Mouse (Mus musculus) T-helper 2 cell (primary cell): ENCODE measurements around the gene Rnf123.

ENCODE experiments used
- in situ Hi-C: fragments of 300-600 bp; cut with MboI, MseI; formaldehyde crosslinking; loops from one replicate; pipeline ENCODE4 v1.15.1; 2025; ENCODE audit warnings: high pct_unique_total_duplicates

Gene Rnf123

DNA sequence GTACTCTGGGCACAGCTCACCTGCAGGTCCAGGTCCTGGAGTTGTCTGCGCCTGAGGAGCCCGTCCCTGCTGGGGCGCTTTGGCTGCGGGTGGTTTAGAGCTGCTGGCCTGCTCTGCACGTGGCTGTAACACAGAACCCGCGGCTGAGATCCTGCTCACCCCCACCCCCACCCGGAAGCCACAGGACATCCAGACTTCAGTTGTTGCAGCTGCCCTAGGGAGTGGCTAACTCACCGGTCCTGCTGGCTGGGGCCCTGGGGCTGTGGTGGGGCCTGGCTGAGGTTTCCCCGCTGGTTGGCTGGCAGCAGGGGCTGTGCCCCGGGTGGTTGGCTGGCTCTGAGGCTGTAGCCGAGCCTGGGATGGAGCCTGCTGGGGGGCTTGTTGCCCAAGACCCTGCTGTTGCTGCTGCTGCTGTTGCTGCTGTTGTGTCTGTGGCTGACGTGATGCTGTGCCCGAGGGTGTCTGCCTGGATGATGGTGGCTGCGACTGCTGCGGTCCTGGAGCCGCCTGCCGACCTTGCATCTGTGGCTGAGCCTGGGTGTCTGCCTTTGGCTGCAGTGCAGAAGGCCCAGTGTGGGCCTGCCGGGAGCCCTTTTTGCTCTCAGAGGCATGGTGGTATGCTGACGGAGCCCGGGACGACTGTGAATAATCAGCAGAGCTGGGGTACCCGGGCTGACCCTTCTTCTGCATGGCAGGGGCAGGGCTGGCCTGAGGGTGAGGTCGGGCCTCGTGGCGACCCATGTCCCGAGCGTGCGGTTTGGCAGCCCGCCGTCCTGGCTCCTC, 21.8 kb upstream of the Rnf123 start:
- in situ Hi-C loops = no loop called here

DNA sequence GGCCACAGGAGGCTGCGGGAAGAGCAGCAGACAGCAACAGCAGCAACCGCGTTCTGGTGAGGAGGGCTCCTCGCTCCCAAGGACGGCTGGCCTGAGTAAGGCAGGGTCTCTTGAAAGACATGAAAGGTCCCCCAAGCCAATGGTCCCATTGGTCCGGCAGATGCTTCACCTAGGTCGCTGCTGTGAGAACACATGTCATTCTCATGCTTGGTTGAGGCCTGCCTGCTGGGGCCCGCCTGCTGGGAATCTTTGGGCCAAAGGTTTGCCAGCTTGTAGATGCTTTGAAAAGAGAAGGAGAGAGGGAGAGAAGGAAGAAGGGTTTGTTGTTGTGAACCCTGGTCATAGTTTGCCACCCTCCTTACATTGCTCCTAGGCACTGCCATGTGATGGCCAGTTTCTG, 16.5 kb upstream of the Rnf123 start:
- in situ Hi-C loops = no loop called here

DNA sequence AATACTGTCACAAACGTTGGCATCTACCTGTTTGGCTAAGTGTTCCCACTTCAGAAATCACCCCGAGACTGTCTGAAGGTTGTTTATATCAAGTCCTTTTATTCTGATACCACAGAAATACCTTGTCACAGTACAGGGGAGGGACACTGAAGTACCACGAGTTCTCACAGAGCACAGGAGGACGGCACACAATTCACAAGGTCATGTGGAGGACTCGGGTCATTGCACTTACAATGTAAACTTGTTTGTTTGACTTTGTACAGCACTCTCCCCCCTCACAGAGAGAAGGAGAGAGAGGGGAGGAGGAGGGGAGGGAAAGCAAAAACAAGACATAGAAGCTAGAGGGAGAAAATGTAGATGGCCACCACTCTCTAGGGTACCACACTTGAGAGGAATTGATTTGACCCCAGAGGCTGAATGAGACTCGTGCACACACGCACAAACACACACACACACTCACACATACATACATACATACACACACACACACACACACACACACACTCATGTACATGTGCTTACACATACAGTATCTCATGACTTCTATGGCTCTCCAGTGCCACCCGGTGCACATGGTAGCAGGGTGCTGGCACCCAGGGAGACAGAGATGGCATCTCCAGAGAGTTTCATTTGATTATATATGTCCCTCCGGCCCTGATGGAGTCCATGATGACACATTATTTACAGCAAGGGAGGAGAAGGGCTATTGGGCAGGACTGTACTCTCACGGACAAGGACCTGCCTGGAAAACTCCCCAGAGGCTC, 13.0 kb upstream of the Rnf123 start:
- in situ Hi-C loops = no loop called here

DNA sequence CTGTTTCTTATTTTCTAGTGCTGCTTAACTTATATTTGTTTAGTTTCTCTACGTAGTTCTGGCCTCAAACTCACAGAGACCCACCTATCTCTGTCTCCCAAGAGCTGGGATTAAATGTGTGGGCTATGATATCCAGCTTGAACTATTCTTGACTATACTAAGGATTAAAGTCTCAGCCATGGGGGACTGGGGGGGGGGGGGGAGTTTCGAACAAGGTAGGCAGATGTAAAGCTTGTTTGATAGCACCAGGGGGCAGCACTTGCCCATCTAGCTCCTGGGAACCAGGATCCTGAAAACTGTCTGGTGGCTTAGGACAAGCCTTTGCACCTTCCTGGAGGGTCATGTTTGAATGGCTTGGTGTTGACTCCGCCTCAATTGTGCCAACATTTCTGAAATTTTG, 12.4 kb upstream of the Rnf123 start:
- in situ Hi-C loops = no loop called here

DNA sequence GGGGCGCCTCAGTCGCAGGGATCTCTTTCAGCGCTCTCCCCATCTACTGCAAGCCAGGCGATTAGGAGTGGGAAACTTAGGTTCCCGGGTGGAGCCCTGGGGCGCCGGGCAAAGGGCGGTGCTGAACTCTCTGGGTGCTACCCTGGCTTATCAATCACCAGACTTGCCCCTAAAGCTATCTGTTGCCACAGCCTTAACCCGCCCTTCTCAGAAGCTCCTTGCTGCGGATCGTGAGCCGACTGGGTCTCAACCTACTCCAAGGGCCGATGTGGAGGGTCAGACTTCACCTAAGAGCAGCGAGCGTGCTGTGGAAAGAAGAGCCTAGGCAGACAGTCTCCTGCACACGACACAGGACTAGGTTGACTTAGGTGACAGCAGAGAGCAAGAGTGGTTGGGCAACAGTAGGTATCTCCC, 11.9 kb upstream of the Rnf123 start:
- in situ Hi-C loops = no loop called here

DNA sequence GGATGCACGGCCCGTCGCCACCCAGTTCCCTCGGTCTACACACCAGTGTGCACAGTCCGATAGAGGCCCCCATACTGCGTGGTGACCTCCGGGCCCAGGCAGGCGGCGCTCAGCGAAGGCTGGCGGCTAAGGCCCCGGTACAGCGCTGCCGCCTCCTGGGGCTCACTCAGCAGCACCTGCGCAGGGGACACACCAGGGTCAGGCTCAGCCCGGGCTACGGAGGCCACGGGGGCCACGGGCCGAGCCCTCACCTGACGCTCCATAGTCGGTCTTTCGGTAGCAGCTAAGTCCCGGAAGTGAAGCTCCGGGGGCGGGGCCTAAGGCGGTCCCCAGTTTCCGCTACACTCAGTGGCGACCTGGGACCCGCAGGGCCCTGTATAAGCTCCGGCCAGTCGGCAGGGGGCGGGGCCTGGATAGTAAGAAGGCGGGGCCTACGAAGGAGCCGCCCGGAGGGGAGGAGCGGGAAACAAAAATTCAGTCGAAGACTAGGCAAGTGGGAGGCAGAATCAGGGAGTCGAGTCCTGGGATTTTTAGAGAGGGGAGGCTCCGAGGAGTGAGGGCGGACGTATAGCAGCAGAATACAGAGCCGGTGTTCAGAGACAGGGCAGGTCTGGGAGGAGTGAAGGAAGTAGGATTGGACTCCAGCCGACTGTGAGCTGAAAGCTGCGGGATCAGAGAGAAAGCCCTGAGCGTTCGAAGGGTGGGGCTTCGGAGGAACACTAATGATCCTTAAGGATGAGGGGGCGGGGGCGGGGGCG, 11.2 kb upstream of the Rnf123 start, which contains the start of gene Apeh:
Gene Apeh, minus strand, starts transcription at position 423 of the 758 bp plus-strand sequence.
- in situ Hi-C loops = no loop called here

DNA sequence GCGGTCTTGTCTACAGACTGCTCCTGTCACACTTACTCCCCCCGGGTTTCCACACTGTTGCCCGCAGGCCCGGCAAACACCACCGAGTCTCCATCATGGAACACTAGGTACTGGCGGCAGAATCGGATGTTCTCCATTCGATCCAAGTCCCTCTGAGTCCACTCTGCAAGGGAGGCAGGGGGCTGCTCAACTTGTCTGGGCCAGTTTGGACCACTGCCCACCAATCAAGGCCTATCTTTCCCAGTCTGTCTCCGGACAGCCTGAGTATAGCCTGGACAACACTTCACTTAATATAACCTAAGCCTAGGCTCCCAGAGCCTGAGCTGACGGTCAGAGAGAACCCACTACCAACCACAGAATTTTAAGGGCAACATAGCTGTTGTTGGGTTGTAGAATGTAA, 10.4 kb upstream of the Rnf123 start:
- in situ Hi-C loops = no loop called here

DNA sequence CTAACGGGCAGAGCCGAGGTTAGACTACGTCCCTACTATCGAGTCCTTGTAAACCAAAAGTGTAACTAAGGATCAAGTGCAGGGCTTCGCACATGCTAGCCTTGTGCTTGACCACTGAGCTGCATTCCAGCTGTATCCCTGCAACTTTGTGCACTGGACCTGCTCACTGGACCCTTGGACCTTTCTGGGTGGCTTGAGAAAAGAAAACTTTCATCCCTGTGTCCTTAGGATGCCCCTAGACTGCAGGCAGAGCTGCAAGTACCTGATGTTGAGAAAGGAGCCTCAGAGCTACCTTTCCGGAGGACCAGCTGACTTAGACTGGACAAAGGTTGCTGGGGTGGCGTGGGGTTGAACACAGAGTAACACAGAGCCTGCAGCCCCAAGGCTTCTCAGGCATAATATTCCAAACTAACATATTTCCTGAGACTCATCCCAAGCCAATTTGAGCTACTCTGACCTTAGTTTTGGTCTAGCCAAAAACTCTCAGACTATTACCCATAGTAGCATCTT, 7.5 kb upstream of the Rnf123 start:
- in situ Hi-C loops = no loop called here

DNA sequence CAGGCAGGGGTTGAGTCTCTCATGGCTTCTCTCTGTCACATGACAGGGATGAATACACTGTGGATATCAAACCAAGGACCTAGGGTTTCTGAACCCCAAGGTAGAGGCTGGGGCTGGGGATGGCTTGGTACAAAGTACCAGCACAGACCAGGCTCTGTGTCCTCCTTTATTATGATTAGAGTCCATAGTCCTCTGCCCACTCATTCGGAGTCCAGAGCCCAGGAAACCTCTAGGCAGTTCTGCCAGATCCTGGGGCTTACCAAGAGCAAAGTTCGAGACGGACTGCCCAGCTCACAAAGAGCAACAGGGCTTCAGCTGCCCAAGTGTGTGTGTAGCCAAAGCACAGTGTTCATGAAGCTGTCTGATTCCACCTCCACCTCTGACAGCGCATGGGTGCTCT, 2.1 kb upstream of the Rnf123 start:
- in situ Hi-C loops = no loop called here

DNA sequence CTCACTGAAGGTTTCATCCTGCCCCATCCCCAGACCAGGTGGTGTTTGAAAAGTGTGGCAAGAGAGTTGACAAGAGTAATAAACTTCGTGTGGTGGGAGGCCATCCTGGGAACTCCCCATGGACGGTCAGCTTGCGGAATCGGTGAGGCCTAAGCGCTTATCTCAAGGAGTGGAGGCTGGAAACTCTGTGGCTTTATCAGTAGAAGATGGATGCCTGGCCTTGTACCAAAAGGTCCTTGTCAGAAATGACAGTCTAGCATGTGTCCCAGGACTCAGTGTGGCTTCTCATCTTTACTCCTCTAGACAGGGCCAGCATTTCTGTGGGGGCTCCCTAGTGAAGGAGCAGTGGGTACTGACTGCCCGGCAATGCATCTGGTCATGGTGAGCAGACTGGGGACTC, 415 bp upstream of the Rnf123 start:
- in situ Hi-C loops = loop anchor here (5.0 kb wide), 2 partner anchors 39 to 119 kb away; no protein-coding TSS in a partner anchor

DNA sequence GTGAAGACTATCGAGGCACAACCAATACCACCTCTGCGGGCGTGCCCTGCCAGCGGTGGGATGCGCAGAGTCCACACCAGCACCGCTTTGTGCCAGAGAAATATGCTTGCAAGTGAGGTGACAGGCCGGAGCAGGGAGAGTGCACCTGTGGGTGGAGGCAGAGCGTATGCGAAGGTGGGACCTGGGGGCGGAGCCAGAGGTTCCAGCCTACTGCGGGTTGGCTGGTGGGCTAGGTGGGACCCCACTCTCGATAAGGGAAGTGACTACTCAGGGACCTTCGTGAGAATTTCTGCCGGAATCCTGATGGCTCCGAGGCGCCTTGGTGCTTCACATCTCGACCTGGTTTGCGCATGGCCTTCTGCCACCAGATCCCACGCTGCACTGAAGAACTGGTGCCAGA, 597 bp downstream of the Rnf123 start:
- in situ Hi-C loops = loop anchor here (5.0 kb wide), 2 partner anchors 40 to 120 kb away; no protein-coding TSS in a partner anchor

DNA sequence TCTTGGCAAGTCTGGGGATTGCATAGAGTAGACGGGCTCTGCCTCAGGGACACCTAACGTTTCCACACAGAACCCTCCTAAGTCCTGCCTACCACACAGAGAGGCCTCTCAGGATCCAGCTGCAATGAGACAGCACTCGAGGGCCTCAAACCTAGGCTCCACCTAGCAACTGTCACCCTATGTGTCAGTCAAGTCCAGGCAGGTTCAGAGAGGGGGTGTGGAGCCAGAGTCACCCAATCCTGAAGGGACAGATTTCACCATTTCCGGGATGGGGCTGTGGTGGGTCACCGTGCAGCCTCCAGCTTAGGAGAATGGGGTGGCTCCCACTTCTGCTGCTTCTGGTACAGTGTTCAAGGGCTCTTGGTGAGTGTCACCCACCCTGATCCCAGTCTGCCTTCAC, 3.0 kb downstream of the Rnf123 start, which contains the start of gene Mst1:
Gene Mst1, plus strand, starts transcription at position 269 of the 400 bp plus-strand sequence.
- in situ Hi-C loops = loop anchor here (5.0 kb wide), 2 partner anchors 42 to 122 kb away; no protein-coding TSS in a partner anchor

DNA sequence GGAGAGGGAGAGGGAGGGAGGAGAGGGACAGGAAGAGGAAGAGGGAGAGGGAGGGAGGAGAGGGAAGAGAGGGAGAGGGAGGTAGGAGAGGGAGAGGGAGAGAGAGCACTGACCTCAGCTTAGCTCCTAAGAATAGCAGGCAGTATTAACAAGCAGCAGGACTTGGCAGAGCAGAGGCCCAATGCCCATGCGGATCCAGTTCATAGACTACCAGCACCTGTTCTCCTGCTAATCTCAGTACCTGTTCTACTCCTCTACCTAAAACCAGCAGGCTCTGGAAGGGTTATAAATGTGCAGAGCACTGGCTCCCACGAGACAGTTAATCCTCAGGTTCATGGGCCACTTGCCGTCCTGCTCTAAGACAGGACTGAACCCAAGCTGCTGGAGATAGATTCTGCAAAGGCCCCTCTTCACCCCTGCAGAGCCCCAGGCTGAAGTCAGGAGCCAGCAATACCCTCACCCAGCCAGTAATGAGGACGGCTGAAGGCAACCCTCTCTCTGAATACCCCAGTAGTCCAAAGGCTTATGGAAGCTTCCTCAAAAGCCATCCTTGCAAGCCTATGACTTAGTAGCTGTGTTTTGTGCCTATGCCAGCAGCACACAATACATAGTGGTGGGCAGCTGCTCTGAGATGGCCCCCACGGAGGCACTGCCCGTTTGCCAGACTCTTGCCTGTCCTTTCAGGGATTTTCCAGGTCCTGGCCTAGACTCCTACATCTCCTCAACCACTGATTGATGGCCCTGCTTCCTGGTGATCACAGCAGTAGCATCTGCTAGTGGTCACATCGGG, 9.8 kb downstream of the Rnf123 start:
- in situ Hi-C loops = no loop called here

DNA sequence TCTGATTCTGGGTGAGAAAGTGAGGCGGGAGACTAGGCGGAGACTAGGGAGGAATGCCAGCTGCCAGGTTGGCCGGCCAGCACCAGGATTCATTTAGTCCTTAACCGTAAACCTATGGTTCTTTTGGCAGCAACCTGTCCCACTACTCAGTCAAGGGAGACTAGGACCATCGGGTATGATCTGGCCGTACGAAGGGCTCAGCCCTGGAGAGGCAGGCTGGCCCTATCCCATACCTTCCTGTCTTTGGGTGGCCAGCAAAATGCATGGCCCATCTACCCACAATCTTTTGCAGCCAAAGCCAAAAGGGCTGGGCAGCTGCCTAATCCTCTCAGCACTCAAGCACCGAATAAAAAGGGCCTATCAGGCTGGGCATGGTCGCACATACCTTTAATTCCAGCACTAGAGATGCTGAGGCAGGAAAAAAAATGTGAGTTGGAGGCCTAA, 10.6 kb downstream of the Rnf123 start:
- in situ Hi-C loops = no loop called here

DNA sequence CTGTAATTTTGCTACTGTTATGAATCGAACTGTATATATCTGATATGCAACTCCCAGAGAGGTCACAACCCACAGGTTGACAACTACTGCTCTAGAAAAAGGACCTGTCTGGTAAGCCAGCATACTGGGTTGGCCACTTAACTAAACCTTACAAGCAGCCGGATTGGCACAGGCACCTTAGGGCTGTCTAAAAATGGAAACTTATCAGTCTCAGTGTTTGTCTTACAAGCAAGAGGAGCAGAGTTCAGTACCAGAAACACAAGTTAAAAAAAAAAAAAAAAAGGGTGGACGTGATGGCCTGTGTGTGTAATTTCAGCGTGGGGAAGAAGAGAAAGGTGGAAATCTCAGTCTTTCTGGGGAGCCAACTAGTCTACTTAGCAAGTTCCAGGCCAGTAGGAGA, 11.3 kb downstream of the Rnf123 start:
- in situ Hi-C loops = no loop called here

DNA sequence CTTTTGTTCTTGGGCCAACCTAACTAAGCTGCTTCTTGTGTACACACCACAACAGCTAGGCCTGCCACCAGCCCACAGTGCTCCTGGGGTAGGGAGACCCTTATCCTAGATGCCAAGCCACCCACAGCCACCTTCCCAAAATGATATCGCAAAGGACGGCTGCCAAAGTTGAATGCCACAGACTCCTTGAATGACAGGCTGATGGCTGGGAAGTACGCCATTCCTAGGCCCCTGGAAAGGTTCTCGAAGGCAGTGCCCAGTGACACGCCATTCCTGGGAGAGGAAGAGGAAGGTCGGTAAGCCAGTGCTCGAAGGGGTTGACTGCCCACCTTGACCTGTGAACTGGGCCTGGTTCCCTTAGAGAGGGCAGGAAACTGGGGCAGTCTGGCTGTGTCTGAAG, 13.6 kb downstream of the Rnf123 start:
- in situ Hi-C loops = no loop called here

DNA sequence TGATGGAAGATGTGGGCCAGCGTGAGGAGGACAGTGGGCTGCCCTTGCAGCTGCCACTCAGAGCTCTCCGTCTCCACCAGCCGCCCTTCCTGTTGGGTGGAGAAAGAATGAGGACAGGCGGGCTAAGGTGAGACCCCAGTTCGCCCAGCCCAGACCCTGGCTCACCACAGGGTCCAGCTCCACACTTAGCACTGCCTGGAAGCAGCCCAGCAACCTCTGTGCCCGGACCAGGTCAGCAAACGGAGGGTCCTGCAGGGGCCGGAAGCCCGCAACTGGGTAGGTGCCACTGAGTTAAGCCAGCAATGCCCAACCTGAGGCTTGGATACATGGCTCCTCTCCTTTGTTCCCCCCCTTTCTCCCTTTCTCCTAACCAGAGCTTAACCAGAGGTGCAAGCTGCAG, 14.1 kb downstream of the Rnf123 start:
- in situ Hi-C loops = no loop called here

DNA sequence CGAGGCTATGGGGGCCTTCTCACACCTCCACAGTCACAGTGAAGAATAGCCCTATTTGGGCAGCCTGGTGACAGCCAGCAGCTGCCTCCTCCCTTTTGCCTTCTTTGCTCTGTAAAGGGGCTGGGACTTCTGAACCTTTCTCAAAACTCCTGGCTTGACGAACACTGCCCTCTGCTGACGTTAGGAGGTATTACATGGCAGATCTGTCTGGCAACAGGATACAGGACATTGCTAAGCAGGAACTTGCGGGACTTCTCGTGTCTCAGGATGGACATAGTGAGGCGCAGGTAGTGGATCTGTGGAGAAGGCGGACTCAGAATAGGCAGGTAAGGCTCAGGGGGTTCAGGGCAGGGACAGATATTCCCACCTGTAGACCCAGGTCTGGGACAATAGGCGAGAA, 15.2 kb downstream of the Rnf123 start:
- in situ Hi-C loops = no loop called here

DNA sequence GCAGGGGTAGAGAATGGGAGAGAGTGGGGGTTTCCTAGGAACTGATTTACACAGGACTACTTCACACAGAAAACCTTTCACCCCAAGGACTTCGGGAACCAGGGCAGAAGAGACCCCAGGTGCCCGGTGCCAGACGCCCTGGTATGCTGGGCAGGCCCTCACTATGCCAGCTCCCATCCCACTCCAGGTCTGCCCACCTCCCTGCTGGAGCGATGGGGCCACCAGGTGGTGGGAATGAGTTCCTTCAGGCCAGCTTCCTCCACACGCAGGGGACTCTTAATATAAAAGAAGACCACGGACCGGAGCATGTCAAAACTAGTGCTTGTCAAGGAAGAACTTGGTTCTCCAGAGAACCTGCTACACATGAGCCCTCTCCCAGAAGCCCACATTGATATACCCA, 15.9 kb downstream of the Rnf123 start:
- in situ Hi-C loops = no loop called here

DNA sequence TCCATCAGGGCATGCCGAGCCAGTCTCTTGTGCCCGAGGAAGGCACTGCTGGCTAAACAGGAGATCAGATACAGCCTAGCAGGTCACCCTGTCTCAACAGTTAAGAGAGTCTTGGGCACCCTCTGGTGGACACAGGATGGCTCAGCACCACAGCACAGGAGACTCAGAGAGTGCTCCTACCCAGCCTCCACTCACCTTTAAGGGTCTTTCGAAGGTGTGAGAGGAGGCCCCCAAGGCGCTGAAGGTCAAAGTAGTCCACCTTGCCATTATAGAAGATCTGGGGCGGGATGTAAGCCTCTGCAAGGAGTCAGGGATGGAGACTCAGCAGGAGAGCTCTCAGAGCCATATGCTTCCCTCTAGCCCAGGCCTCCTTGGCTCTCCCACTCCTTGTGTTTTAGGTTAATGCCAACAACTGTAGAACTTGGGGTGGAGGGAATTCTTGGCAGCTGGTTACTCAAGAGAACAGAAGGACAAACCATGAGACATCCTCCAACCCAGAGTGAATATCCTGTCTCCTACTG, 17.6 kb downstream of the Rnf123 start:
- in situ Hi-C loops = no loop called here

DNA sequence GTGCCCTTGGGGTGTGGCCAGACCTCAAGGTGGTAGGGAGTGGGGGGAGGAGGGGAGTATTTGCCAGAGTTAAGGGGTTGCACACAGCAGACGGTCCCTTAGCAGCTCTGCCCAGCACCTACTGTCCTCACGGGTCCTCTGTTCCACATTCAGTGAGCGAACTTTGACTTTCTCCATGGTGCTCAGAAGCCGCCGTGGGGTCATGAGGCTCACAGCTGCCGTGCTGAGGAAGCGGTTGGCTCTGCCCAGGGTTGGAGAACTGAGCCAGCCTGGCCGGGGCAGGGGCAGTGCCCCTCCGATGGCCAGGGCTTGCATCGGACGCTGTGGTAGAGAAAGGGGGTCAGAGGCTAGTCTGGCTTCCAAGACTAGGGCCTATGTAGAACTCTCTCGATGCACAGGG, 19.8 kb downstream of the Rnf123 start:
- in situ Hi-C loops = no loop called here
